Mouse (Mus musculus) cerebellum, postnatal 36 days (tissue): Measurements from ENCODE around the gene Olfr1151.

Experiments
- DNase-seq, 2 experiments: peaks; one replicate each; pipeline ENCODE4 v3.0.0; 2021 to 2022; ENCODE audit warnings: mixed read lengths in 2 of 2

The Olfr1151 gene

DNA sequence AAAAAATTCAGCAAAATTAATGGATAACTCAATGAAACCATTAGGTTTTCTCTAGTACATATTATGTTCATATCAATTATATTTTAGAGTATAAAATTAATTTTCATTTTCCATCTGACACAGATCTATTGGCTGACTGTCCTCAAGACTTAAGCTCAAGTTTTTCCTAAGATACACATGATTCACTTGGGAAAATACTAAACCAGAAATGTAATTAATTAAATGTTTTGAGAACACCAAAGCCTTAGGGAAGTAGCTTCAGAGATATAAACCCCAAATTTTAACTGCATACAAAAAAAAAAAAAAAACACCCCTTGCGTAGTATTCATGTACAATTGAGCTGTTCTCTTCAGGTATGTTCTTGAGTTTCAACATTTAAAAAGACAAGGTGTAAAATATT, at the start of gene Olfr1151:
Gene Olfr1151 (plus strand): TSS at position 301 of the 400 bp plus-strand sequence.
- DNase-seq: no peak

DNA sequence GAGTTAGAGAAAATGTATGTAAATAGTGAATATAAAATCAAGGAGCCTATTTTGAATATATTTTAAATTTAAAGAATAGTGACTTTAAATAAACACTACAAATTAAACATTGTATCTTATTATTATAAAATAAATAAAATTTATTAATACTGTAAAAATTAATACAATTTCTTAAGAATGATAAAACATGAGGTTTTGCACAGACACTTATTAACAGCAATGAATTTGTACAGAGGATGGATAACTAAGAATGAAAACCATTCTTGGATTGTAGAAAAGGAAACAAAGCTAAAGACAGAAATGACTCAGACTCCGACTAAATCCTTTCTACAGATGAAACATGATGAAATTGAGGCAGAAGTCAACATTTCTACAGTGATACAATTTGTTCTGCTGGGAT, 46.1 kb upstream of the Olfr1151 start, which contains the start of gene Olfr1145:
Gene Olfr1145 (plus strand): TSS at position 301 of the 400 bp plus-strand sequence.
- DNase-seq: no peak

DNA sequence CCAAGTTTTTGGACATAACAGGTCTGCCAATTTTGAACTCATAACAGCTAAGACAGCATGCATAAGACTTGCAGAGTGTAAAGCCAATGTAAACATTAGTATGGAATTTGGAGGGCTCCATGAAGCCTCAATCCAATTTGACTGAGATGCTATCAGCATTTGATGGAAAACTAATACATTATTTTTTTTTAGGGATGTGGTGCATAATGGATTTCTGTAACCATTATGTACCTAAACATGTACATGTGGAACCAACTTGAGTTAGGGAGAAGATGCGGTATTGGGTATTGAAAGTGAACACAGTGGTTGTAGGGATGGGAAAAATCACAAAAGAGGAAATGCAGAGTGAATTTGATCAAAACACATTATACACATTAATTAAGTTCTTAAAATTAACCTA, 25.4 kb upstream of the Olfr1151 start, which contains the start of gene Olfr1148:
Gene Olfr1148 (plus strand): TSS at position 301 of the 400 bp plus-strand sequence.
- DNase-seq: no peak

DNA sequence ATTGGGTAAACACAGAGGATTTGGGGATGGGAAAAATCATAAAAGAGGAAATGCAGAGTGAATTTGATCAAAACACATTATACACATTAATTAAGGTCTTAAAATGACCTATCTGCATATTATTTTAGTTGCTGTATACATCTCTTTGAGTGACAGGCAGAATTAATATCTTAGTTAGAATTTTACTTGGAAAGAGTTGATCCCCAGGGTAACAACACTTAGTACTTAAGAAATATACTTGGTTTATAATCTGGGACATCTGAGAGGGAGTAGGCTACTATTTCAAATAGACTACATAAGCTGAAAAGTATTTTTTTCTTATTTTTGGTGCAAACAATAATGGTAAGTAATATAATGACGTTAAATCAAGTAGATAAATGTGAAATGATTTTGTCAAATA, 12.0 kb upstream of the Olfr1151 start, which contains the start of gene Olfr1150-ps1:
Gene Olfr1150-ps1 (plus strand): TSS at position 301 of the 400 bp plus-strand sequence.
- DNase-seq: no peak

GRCm38 (mm10) chr2:87866192-87866591, 10.5 kb downstream of the Olfr1151 start, which contains the start of gene Olfr1152:
Gene Olfr1152, plus strand, starts transcription at chr2:87866492.
- DNase-seq: no peak

DNA sequence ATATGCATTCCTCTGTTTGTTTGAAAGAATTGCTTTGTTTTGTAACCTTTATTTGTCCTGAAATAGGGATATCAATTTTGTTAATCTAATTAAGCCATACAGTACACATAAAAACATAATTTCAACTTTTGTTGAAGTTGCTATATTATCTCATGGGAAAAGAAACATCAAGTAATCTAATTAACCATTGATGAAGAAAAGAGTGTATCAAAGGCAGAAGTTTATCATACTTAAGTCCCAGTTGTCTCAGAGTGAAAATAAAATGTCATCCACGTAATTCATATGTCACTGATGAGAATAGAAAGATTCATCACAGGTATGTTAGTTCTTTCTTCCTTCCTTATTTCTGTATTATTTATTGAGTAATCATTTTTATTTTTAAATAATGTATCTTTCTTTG, 39.0 kb downstream of the Olfr1151 start, which contains the start of gene Olfr1153:
Gene Olfr1153 (plus strand): TSS at position 301 of the 400 bp plus-strand sequence.
- no peak for DNase-seq

DNA sequence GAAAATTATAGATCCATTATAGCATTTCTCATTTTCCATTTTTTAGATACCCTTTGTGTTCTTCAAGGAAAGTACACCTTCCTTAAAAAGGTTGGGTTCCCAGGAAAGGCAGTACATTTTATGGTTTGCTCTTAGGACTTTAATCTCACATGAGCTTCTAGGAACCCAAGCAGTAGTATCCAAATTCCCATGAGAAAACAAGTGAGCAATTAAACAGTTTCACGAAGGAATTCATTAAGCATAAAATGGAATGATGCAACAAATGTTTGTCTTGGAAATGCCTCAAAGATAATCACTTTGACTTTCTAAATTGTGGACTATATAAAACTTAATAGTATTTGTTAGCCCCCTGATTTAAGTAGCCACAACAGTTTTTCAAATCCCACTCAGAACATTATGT, 49.4 kb downstream of the Olfr1151 start, which contains the start of gene Olfr1154:
Gene Olfr1154 (minus strand): TSS at position 101 of the 400 bp plus-strand sequence.
- no peak for DNase-seq
